Mouse (Mus musculus): Measurements from ENCODE around the gene Kat14. TPM values are rescaled to one million over a fixed set of nuclear protein-coding genes. Genes with fewer than 3 reads are reported as not detected.
A peak's percentile ranks its signal among the peaks of the same experiment; 100 is the strongest.

Kat14 gene
- polyA plus RNA-seq (2012; ENCODE audit: insufficient read depth, insufficient read length, low replicate concordance, missing spikeins) = not detected in 2 replicates

DNA sequence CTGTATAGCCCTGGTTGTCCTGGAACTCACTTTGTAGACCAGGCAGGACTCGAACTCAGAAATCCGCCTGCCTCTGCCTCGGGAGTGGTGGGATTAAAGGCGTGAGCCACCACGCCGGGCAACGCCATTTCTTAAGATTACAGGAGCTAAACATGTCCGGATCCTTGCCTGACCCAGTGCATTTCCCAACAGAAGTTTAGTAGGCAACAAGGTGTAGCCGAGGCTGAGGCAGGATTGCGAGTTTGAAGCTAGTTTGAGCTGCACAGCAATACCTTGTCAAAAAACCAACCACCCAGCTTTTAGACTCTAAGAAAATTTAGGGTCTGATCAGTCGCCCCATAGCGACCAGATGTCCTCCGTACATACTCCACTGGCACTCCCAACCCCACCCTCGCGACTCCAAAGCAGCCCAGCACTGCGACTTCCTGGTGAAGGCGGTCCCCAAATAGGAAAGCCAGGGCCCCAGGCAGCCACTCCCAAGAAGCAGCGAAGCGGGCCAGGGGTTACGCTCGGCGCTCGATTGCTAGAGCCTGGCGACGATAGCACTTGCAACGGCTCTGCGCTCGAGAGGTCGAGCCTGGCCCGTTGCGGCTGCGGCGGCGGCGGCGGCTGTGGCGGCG is at the start of gene Kat14, which contains the start of gene Pet117:
Gene Kat14 (plus strand): TSS at position 584 of the 620 bp plus-strand sequence.
Gene Pet117 (plus strand): TSS at position 597 of the 620 bp plus-strand sequence.
- 7% methylated on average over 38 of the region's 38 CpGs for WGBS
- peak within 1 kb of the TSS; percentile 98 for H3K4me3 ChIP-seq (ENCODE audit: insufficient read depth, low read depth, low read length)
- H3K4me1 ChIP-seq (ENCODE audit: control insufficient read depth, insufficient read depth, low read length) = 0 out of 2 replicates have a peak, but pooled peaks cover 4% of the 10 kb centered on the region
- H3K27ac ChIP-seq (ENCODE audit: insufficient read depth, low read depth, low read length) = peak within 1 kb of the TSS; percentile 87
- TF ChIP-seq POLR2A (IDR thresholded peaks at IDR 0.05; ENCODE audit: insufficient read depth, low read depth, low read length) = no peak

GRCm38 (mm10) chr2:144324218-144324617 is 44.6 kb upstream of the Kat14 start:
- Histone ChIP-seq H3K4me3 (ENCODE audit: insufficient read depth, low read depth, low read length) (no peak overlapping the region), H3K4me1 (ENCODE audit: control insufficient read depth, insufficient read depth, low read length) (no peaks in the 10 kb centered on the region), H3K27ac (ENCODE audit: insufficient read depth, low read depth, low read length) (no peak overlapping the region)
- 53% methylated on average over 3 of the region's 3 CpGs for WGBS
- no peak for TF ChIP-seq CTCF (IDR thresholded peaks at IDR 0.05; ENCODE audit: insufficient read depth, low read depth, low read length)
- no peak for TF ChIP-seq POLR2A (IDR thresholded peaks at IDR 0.05; ENCODE audit: insufficient read depth, low read depth, low read length)

DNA sequence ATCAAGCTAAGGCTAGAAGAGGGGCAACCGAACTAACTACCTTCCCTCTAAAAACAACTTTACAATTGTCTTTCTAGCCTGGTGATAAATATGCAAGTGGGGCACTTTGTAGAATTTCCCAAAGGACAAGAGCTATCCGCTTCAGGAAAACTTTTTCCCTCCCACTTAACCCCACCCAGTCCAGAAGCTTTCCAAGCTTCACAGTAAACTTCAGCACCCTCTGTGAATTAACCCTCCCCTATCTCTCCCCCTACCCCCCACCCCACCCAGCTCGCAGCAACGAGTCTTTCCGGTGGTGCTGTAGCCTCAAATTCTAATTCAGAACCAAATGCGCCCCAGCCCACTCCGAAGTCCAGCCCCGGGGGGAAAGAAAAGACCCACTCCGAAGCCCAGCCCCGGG is 39.3 kb upstream of the Kat14 start:
- TF ChIP-seq POLR2A (IDR thresholded peaks at IDR 0.05; ENCODE audit: insufficient read depth, low read depth, low read length) = no peak
- no peak for TF ChIP-seq CTCF (IDR thresholded peaks at IDR 0.05; ENCODE audit: insufficient read depth, low read depth, low read length)

DNA sequence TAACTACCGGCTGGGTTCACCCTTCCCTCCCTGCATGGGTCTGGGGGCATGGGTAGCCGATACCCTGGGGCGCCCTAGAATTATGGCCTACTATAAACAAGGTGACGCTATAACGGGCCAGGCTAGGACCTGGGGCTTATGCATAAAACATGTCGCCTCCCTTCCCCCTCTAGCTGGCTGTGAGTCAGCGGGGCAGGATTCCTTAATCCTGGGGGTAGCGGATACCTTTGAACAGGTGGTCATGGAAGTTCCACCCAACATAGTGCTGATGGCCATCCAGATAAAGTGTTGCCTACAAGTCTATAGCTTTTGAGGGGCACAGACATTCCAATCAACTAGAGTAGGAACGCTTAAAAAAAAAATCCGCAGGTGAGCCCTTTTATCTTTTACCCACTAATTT is 38.8 kb upstream of the Kat14 start:
- WGBS = 5% methylated on average over 10 of the region's 10 CpGs
- TF ChIP-seq CTCF (IDR thresholded peaks at IDR 0.05; ENCODE audit: insufficient read depth, low read depth, low read length) = no peak
- TF ChIP-seq POLR2A (IDR thresholded peaks at IDR 0.05; ENCODE audit: insufficient read depth, low read depth, low read length) = no peak
- Histone ChIP-seq H3K4me3 (ENCODE audit: insufficient read depth, low read depth, low read length) (no peak overlapping the region), H3K4me1 (ENCODE audit: control insufficient read depth, insufficient read depth, low read length) (peaks cover 28% of the 10 kb centered on the region), H3K27ac (ENCODE audit: insufficient read depth, low read depth, low read length) (no peak overlapping the region)

More for the DNA sequence above, 39.3 kb upstream of the Kat14 start:
- peaks cover 28% of the 10 kb centered on the region for H3K4me1 ChIP-seq (ENCODE audit: control insufficient read depth, insufficient read depth, low read length)
- H3K27ac ChIP-seq (ENCODE audit: insufficient read depth, low read depth, low read length) = no peak overlapping the region
- WGBS = 16% methylated on average over 10 of the region's 10 CpGs
- H3K4me3 ChIP-seq (ENCODE audit: insufficient read depth, low read depth, low read length) = no peak overlapping the region

DNA sequence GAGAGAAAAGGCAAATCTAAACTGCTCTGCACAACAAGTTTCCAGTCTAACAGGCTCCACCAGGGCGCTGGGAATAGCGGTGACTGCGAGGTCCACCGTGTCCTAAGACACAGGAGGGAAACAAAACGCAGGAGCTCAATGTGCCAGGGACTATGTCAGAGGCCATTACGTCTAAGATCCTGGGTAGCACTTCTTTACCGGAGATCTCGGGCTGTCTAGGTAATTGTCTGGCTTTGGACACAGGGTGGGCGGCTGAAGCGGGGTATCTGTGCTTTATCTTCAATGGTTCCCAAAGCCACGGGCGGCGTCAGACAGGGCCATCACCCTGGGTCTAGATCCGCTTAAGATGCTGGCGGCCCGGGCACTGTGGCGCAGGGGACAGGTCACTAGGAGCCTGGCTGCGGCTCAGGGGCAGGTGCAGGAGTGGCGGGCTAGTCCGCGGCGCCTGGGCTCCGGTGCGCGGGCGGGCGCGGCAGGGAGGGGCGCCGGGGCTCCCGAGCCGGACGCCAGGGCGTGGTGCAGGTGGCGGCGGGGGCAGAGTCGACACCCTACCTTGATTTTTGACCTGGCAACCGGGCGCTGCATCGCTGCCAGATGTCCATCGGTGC is 38.3 kb upstream of the Kat14 start:
- WGBS = 3% methylated on average over 41 of the region's 41 CpGs
- Histone ChIP-seq H3K27ac (ENCODE audit: insufficient read depth, low read depth, low read length) (no peak overlapping the region), H3K4me1 (ENCODE audit: control insufficient read depth, insufficient read depth, low read length) (peaks cover 28% of the 10 kb centered on the region), H3K4me3 (ENCODE audit: insufficient read depth, low read depth, low read length) (peak overlapping the region; percentile 37)
- no peak for TF ChIP-seq POLR2A (IDR thresholded peaks at IDR 0.05; ENCODE audit: insufficient read depth, low read depth, low read length)
- TF ChIP-seq CTCF (IDR thresholded peaks at IDR 0.05; ENCODE audit: insufficient read depth, low read depth, low read length) = no peak

- Histone ChIP-seq H3K4me1 (ENCODE audit: control insufficient read depth, insufficient read depth, low read length) (peaks cover 28% of the 10 kb centered on the region), H3K27ac (ENCODE audit: insufficient read depth, low read depth, low read length) (no peak overlapping the region), H3K4me3 (ENCODE audit: insufficient read depth, low read depth, low read length) (peak overlapping the region; percentile 37)
- under 1% methylated on average over 50 of the region's 50 CpGs for WGBS
- TF ChIP-seq CTCF (IDR thresholded peaks at IDR 0.05; ENCODE audit: insufficient read depth, low read depth, low read length) = no peak
- no peak for TF ChIP-seq POLR2A (IDR thresholded peaks at IDR 0.05; ENCODE audit: insufficient read depth, low read depth, low read length)
These were observed 37.8 kb upstream of the Kat14 start for GRCm38 (mm10) chr2:144330960-144331371.

DNA sequence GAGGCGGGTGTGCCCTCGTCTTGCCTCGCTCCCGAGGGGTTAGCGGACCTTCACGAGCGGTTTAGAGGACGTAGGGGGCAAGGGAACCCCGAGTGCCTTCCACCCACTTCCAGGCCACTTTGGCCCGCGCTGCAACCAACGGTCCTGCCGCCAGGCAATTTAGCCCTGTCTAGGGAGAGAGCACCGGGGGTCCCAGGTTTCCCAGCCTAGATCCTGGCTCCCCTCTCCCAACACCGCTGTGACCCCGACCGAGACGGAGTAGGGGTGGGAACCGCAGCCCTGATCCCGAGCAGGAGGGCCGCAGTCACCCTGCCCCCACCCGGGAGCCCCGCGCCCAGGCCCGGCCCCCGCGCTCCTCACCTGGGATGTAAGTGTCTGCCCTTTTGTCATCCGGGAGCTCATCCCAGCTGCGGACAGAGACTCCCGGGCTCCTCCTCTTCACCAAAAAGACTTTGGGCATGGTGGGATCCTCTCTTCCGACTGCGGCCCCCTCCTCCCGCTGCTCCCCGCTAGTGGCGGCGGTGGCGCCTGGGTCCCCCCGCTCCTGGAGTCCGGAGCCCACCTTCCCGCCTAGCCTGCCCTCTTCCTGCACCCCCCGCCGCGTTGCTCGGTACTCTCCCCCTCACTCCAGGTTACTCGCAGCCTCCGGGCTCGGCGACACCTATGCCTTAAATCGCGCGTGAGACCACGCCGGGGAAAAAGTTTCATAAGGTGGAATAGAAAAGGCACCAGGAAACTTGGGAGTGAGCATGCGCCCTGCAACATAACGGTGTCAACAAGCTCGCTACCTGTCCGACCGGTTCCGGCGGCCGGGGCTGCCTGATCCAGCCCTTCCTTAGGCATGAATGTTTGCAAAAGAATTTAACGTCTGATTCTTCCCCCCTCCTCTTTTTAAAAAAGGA is 37.1 kb upstream of the Kat14 start, which contains the start of gene Ovol2:
Gene Ovol2 (minus strand): TSS at position 746 of the 902 bp plus-strand sequence.
- Histone ChIP-seq H3K27ac (ENCODE audit: insufficient read depth, low read depth, low read length) (no peak within 1 kb of the TSS), H3K4me1 (ENCODE audit: control insufficient read depth, insufficient read depth, low read length) (peaks cover 28% of the 10 kb centered on the region), H3K4me3 (ENCODE audit: insufficient read depth, low read depth, low read length) (peak within 1 kb of the TSS; percentile 37)
- WGBS = 1% methylated on average over 62 of the region's 62 CpGs
- TF ChIP-seq CTCF (IDR thresholded peaks at IDR 0.05; ENCODE audit: insufficient read depth, low read depth, low read length) (no peak), POLR2A (IDR thresholded peaks at IDR 0.05; ENCODE audit: insufficient read depth, low read depth, low read length) (no peak)

GRCm38 (mm10) chr2:144332486-144332885 is 36.3 kb upstream of the Kat14 start:
- Histone ChIP-seq H3K4me1 (ENCODE audit: control insufficient read depth, insufficient read depth, low read length) (peaks cover 28% of the 10 kb centered on the region), H3K27ac (ENCODE audit: insufficient read depth, low read depth, low read length) (no peak overlapping the region), H3K4me3 (ENCODE audit: insufficient read depth, low read depth, low read length) (no peak overlapping the region)
- TF ChIP-seq POLR2A (IDR thresholded peaks at IDR 0.05; ENCODE audit: insufficient read depth, low read depth, low read length) (no peak), CTCF (IDR thresholded peaks at IDR 0.05; ENCODE audit: insufficient read depth, low read depth, low read length) (no peak)
- 12% methylated on average over 9 of the region's 9 CpGs for WGBS

Measured in olfactory bulb, adult 2 months (tissue).